Mouse (Mus musculus) liver, embryonic 14.5 days (tissue): Measurements from ENCODE around the gene A730071L15Rik. TPM values are rescaled to one million over a fixed set of nuclear protein-coding genes. Genes with fewer than 3 reads are reported as not detected.
A peak's percentile ranks its signal among the peaks of the same experiment; 100 is the strongest.

Experiments used
- ATAC-seq: fragments of 200-750 bp; cut with Nextera tagmentation; 2 replicates; pipeline ENCODE4 v1.8.0; 2017; ENCODE audit warnings: moderate number of reproducible peaks, mild to moderate bottlenecking, moderate library complexity; ENCODE audit not compliant: insufficient read depth
- DNase-seq, 3 experiments: peaks; one replicate each; pipeline ENCODE4 v3.0.0-alpha.2; 2012 to 2013; ENCODE audit warnings: low read depth in 3 of 3, low spot score in 3 of 3
- H3K27ac ChIP-seq: fragments of 300-500 bp; sonication (generic); 2 replicates; pipeline ENCODE4 v1.5.1; 2014; ENCODE audit warnings: moderate library complexity, mild to moderate bottlenecking, control low read depth, inconsistent platforms
- H3K27me3 ChIP-seq: fragments of 300-500 bp; sonication (generic); 2 replicates; pipeline ENCODE4 v1.6.1; 2014; ENCODE audit warnings: mild to moderate bottlenecking, low read length, moderate library complexity; ENCODE audit not compliant: control insufficient read depth, insufficient read depth
- H3K36me3 ChIP-seq: fragments of 300-500 bp; sonication (generic); replicated peaks from 2 replicates; pipeline ENCODE4 v1.6.1; 2014; ENCODE audit warnings: low read depth; ENCODE audit not compliant: control insufficient read depth, insufficient read depth
- H3K4me1 ChIP-seq, 2 experiments: fragments of 200-500 bp in 1 of 2; fragments of 300-500 bp in 1 of 2; sonication (generic) in 1 of 2; replicated peaks; 2 replicates each; pipeline ENCODE4 v1.6.1; 2012 to 2014; ENCODE audit warnings: antibody characterized with exemption in 1 of 2, inconsistent platforms in 1 of 2, low read length in 1 of 2; ENCODE audit not compliant: control insufficient read depth in 2 of 2, insufficient read depth in 2 of 2
- H3K4me2 ChIP-seq: fragments of 300-500 bp; sonication (generic); 2 replicates; pipeline ENCODE4 v1.6.1; 2014; ENCODE audit warnings: low read depth, mild to moderate bottlenecking, control low read depth, moderate library complexity
- H3K4me3 ChIP-seq, 2 experiments: fragments of 200-500 bp in 1 of 2; fragments of 300-500 bp in 1 of 2; sonication (generic) in 1 of 2; 2 replicates each; pipeline ENCODE4 v1.5.1; 2012 to 2014; ENCODE audit warnings: low read depth in 2 of 2, low read length in 2 of 2, mild to moderate bottlenecking in 2 of 2, control low read depth in 1 of 2, inconsistent platforms in 1 of 2, moderate library complexity in 1 of 2; ENCODE audit not compliant: insufficient read depth in 1 of 2
- H3K9ac ChIP-seq: fragments of 300-500 bp; sonication (generic); replicated peaks from 2 replicates; pipeline ENCODE4 v1.6.1; 2014; ENCODE audit warnings: mild to moderate bottlenecking, control low read depth, moderate library complexity
- H3K9me3 ChIP-seq: fragments of 300-500 bp; sonication (generic); 2 replicates; pipeline ENCODE4 v1.6.1; 2016; ENCODE audit warnings: low read length, mixed read lengths; ENCODE audit not compliant: control insufficient read depth
- CTCF ChIP-seq: IDR thresholded peaks from 2 replicates; pipeline ENCODE4 v1.5.1; 2016; ENCODE audit warnings: antibody characterized with exemption, low read depth, control low read depth
- EP300 ChIP-seq: IDR thresholded peaks from 2 replicates; pipeline ENCODE4 v1.6.1; 2016; ENCODE audit warnings: antibody characterized with exemption, low read depth
- WGBS: fragments of 180-500 bp; shearing (Covaris S2); extraction: QIAGEN DNeasy Blood & Tissue Kit; methylation state at CpG from one replicate; pipeline ENCODE4 v1.1.7; 2014; ENCODE audit not compliant: insufficient replicate concordance; 5-methylcytosine and 5-hydroxymethylcytosine counted together
- polyA plus RNA-seq, 2 experiments: library from polyadenylated mRNA; depleted of rRNA in 1 of 2; stranded (reverse) in 1 of 2; unstranded in 1 of 2; fragments of >200 nt; fragmentation: Nextera tagmentation in 1 of 2; extraction: Ambion mirVana in 1 of 2; gene quantifications; 2 replicates each; pipeline versions ENCODE4 v1.2.1 to v1.2.3; 2012 to 2014

The A730071L15Rik gene
- polyA plus RNA-seq, 2 experiments = 0.04 TPM; not detected in 1

DNA sequence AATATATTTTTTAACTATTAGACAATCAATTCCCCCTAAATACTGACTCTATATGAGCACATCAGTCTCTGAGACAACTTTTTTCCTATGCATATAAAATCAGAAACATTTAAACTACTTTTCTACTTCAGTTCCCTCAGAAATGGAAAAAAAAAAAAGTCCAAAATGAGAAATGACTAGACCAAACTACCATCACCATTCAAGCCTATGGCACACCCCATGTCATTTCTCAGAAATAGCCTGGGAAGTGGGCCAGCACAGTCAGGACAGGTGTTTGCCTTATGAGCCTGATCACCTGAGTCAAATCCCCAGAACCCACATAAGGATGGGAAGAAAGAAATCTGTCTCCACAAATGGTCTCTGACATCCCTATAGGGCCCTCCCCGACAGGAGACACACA, 41.3 kb upstream of the A730071L15Rik start:
- Histone ChIP-seq H3K4me3 (no peak overlapping the region), H3K36me3 (no peaks in the 10 kb centered on the region), H3K4me1 (peaks cover 0 to 14% of the 10 kb centered on the region in 2 experiments; a peak in 2 of 4 replicates), H3K27me3 (no peaks in the 10 kb centered on the region), H3K9ac (no peak overlapping the region), H3K4me2 (no peak overlapping the region), H3K9me3 (no peaks in the 10 kb centered on the region), H3K27ac (no peak overlapping the region)
- WGBS = 55% methylated on average over 1 of the region's 1 CpGs
- ATAC-seq (no peak), DNase-seq (no peak)
- TF ChIP-seq CTCF (no peak), EP300 (no peak)

DNA sequence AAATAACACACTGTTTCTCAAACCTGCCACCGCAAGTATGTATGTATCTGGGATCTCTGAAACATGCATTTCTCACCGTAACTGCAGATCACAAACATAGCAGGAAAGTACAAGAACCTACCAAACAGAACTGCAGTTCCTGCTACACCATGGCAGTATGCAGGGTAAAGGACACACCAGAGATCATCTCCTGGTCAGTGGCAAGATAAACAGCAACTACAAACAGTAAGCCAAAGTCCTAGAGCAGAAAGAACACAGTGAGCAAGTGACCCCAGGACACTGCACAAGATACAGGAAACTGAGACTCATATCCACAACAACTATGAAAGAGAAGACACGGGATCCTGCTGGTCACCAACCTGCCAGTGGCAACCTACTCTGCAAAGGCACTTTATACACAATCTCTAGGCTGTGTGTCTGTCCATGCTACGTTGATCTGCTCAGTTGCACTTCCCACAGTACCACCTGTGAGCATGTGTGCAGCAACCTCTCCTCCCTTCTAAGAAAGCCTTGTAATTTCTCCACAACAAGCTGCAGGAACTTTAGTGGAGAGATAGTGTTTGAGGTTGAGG, 40.0 kb upstream of the A730071L15Rik start:
- ATAC-seq = no peak
- Histone ChIP-seq H3K36me3 (no peaks in the 10 kb centered on the region), H3K4me3 (no peak overlapping the region), H3K4me1 (peaks cover 0 to 16% of the 10 kb centered on the region in 2 experiments; a peak in 2 of 4 replicates), H3K4me2 (peak overlapping the region; percentile 18; the same call in 1 of the 2 replicates), H3K27ac (no peak overlapping the region), H3K27me3 (no peaks in the 10 kb centered on the region), H3K9me3 (no peaks in the 10 kb centered on the region), H3K9ac (no peak overlapping the region)
- WGBS = 60% methylated on average over 4 of the region's 4 CpGs
- no peak for TF ChIP-seq CTCF
- TF ChIP-seq EP300 = no peak
- no peak for DNase-seq

DNA sequence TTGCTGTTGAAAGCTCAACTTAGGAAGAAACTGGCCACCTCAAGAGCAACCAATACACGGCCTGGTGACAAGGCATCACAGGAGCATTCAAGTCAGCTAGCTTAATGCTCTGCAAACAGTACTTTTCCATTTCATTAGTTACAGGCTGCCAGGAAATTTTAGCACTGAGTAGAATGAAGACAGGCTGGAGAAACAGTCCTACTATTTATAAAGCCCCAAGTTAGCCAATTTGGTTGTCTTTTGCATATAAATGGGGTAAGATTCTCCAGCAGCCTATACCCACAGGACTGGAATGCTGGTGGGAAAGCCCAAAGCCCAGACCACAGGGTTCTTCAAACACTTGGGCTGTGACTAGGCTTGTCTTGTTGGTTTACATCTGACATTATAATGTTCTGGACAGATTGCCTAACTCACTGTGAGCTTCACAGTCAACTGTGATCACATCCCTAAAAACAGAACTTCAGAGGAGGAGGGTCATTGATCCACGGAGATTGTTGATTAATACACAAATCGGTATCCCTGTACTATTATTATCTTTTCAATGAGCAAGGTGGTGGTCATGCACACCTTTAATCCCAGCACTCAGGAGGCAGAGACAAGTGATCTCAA, 39.1 kb upstream of the A730071L15Rik start:
- no peak for TF ChIP-seq EP300
- no peak for TF ChIP-seq CTCF
- WGBS = 60% methylated on average over 3 of the region's 3 CpGs
- Histone ChIP-seq H3K4me1 (peaks cover 0 to 19% of the 10 kb centered on the region in 2 experiments; a peak in 2 of 4 replicates), H3K4me3 (no peak overlapping the region), H3K36me3 (no peaks in the 10 kb centered on the region), H3K27ac (no peak overlapping the region), H3K4me2 (no peak overlapping the region), H3K9ac (no peak overlapping the region), H3K27me3 (no peaks in the 10 kb centered on the region), H3K9me3 (no peaks in the 10 kb centered on the region)
- ATAC-seq (no peak), DNase-seq (no peak)

DNA sequence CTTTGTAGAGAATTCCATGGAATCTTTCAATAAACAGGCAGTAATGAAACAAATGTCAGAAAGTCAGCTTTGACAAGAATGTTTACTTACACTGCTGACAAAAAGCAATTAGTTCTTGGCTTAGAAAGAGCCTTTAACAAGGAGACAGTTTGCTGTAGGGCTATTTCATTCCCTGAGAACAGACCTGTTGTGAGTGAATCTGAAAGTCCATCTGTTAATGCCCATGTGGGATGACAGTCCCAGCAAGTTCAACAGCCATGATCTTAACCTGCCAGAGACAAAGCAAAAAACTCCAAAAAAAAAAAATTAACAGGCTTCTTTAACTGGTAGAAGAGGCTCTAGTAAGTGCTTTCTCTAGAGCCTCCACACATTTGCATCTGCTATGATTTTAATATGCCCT, 38.3 kb upstream of the A730071L15Rik start:
- TF ChIP-seq CTCF = no peak
- no peak for TF ChIP-seq EP300
- ATAC-seq = no peak
- Histone ChIP-seq H3K27ac (no peak overlapping the region), H3K4me2 (no peak overlapping the region), H3K4me3 (no peak overlapping the region), H3K27me3 (no peaks in the 10 kb centered on the region), H3K4me1 (peaks cover 0 to 21% of the 10 kb centered on the region in 2 experiments; a peak in 2 of 4 replicates), H3K9me3 (no peaks in the 10 kb centered on the region), H3K36me3 (no peaks in the 10 kb centered on the region), H3K9ac (no peak overlapping the region)
- DNase-seq = no peak

DNA sequence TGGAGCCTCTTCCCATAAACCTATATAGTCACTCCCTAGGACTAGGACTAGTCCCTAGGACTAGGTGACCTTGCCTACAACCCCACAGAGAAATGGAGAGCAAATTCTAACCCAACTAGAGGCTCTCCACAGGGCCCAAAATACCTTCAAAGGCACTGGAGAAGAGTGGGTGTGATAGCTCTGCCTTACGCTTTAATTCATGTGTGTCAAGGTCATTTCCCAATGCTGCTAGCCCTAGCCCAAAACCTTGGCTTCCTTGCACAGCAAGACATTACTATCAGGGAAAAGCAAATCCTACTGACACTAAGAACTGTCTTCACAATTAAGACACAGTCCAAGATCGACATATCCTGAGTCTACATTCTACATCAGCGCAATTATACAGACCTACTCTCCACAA, 36.8 kb upstream of the A730071L15Rik start:
- Histone ChIP-seq H3K4me2 (no peak overlapping the region), H3K4me3 (no peak overlapping the region), H3K9ac (no peak overlapping the region), H3K27me3 (no peaks in the 10 kb centered on the region), H3K27ac (no peak overlapping the region), H3K9me3 (no peaks in the 10 kb centered on the region), H3K36me3 (no peaks in the 10 kb centered on the region), H3K4me1 (peaks cover 0 to 21% of the 10 kb centered on the region in 2 experiments; a peak in 2 of 4 replicates)
- ATAC-seq (no peak), DNase-seq (no peak)
- 80% methylated on average over 3 of the region's 3 CpGs for WGBS
- TF ChIP-seq CTCF (no peak), EP300 (no peak)
